14 mouse cellular contexts compared by ENCODE assay signal in genomic region chr15:6257049-6257448, GRCm38 (mm10). TPM values are rescaled to one million over a fixed set of nuclear protein-coding genes. Genes with fewer than 3 reads are reported as not detected.
"Had no signal": no experiment of that assay in that cellular context is flagged by ENCODE, and none has a peak within 500 bp of the region (broad histone marks: within the 10 kb centered on the region; RNA-seq: fewer than 3 reads in every experiment).

No protein-coding gene starts in this region.

- ATAC-seq: midbrain, embryonic 16.5 days had no signal

- H3K4me3 ChIP-seq: limb, embryonic 10.5 days; liver, embryonic 15.5 days; midbrain, embryonic 12.5 days had no signal

- H3K27ac ChIP-seq: kidney, postnatal 0 days; limb, embryonic 10.5 days; liver, embryonic 15.5 days; midbrain, embryonic 12.5 days had no signal

- DNase-seq: kidney, adult 9 months; kidney, postnatal 36 days; layer of hippocampus, adult 9-11 months; lung, adult 2 months; lung, postnatal 10 days; lung, postnatal 4 days; right cerebral cortex, postnatal 14 days; thymus, postnatal 4 days had no signal

- H3K36me3 ChIP-seq: limb, embryonic 10.5 days; liver, embryonic 15.5 days; midbrain, embryonic 12.5 days had no signal

RNA-seq across cellular contexts. Expression of gene Dab2, which starts 42.5 kb away (rescaled TPM):
- total RNA-seq: megakaryocyte-erythroid progenitor cell, adult 5-6 weeks had no signal
